Mouse (Mus musculus): Measurements from ENCODE around the gene Tgtp2. TPM values are rescaled to one million over a fixed set of nuclear protein-coding genes. Genes with fewer than 3 reads are reported as not detected.
A peak's percentile ranks its signal among the peaks of the same experiment; 100 is the strongest.

The Tgtp2 gene
- polyA plus RNA-seq, 1 experiment from 2014 or later = 7.1 TPM

GRCm38 (mm10) chr11:49092053-49092586 is 28.1 kb upstream of the Tgtp2 start:
- H3K36me3 ChIP-seq (replicated peaks; ENCODE audit: insufficient read depth, low read length) = peaks cover 16% of the 10 kb centered on the region
- H3K4me3 ChIP-seq (ENCODE audit: low read depth, low read length) = no peak overlapping the region
- H3K4me1 ChIP-seq (ENCODE audit: insufficient read depth) = peaks cover 37% of the 10 kb centered on the region
- ATAC-seq (no peak), DNase-seq (no peak)
- H3K4me2 ChIP-seq (ENCODE audit: low read depth, low read length) = no peak overlapping the region
- no peak overlapping the region for H3K9ac ChIP-seq (replicated peaks)
- no peaks in the 10 kb centered on the region for H3K9me3 ChIP-seq (ENCODE audit: low read length)
- peak overlapping the region; percentile 68 for H3K27ac ChIP-seq (ENCODE audit: low read depth)
- H3K27me3 ChIP-seq (ENCODE audit: insufficient read depth, low read length) = no peaks in the 10 kb centered on the region
- TF ChIP-seq CTCF (IDR thresholded peaks at IDR 0.05; ENCODE audit: low read depth) = no peak
- TF ChIP-seq EP300 (IDR thresholded peaks at IDR 0.05; ENCODE audit: low read depth) = no peak
- WGBS (ENCODE audit: insufficient replicate concordance) = 100% methylated on average over 1 of the region's 1 CpGs

GRCm38 (mm10) chr11:49091171-49091570 is 27.2 kb upstream of the Tgtp2 start:
- Histone ChIP-seq H3K27me3 (ENCODE audit: insufficient read depth, low read length) (no peaks in the 10 kb centered on the region), H3K4me3 (ENCODE audit: low read depth, low read length) (no peak overlapping the region), H3K4me2 (ENCODE audit: low read depth, low read length) (0 out of 2 replicates have a peak overlapping the region, but pooled peaks have one; percentile 20), H3K36me3 (replicated peaks; ENCODE audit: insufficient read depth, low read length) (peaks cover 12% of the 10 kb centered on the region), H3K27ac (ENCODE audit: low read depth) (peak overlapping the region; percentile 75), H3K4me1 (ENCODE audit: insufficient read depth) (peaks cover 45% of the 10 kb centered on the region), H3K9me3 (ENCODE audit: low read length) (no peaks in the 10 kb centered on the region), H3K9ac (replicated peaks) (peak overlapping the region; percentile 36; the same call in 1 of the 2 replicates)
- WGBS (ENCODE audit: insufficient replicate concordance) = 52% methylated on average over 4 of the region's 4 CpGs
- ATAC-seq = peak; percentile 25; the same call in 1 of the 2 replicates
- TF ChIP-seq CTCF (IDR thresholded peaks at IDR 0.05; ENCODE audit: low read depth) (no peak), EP300 (IDR thresholded peaks at IDR 0.05; ENCODE audit: low read depth) (peak; percentile 84)
- DNase-seq = no peak

DNA sequence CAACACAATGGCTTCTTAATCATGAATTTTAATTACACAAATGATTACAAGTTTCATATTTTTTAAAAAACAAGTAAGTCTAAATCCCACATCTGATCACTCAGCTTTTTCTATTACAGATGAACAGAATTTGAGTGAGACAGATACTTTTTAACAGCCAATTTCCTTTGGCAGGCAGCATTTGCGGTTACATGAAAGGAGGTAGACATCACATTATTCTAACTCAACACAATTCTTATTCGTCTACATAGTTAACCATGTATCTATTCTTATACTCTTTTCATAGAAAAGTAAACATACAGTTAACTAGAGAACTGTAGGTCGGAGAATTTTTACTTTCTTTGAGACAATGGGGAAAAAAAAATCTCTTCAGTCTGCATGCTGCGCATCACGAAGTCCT is 26.5 kb upstream of the Tgtp2 start:
- Histone ChIP-seq H3K27ac (ENCODE audit: low read depth) (peak overlapping the region; percentile 75), H3K36me3 (replicated peaks; ENCODE audit: insufficient read depth, low read length) (peaks cover 7% of the 10 kb centered on the region), H3K9ac (replicated peaks) (no peak overlapping the region), H3K4me2 (ENCODE audit: low read depth, low read length) (no peak overlapping the region), H3K4me1 (ENCODE audit: insufficient read depth) (peaks cover 46% of the 10 kb centered on the region), H3K27me3 (ENCODE audit: insufficient read depth, low read length) (no peaks in the 10 kb centered on the region), H3K9me3 (ENCODE audit: low read length) (no peaks in the 10 kb centered on the region), H3K4me3 (ENCODE audit: low read depth, low read length) (no peak overlapping the region)
- 81% methylated on average over 5 of the region's 5 CpGs for WGBS (ENCODE audit: insufficient replicate concordance)
- no peak for DNase-seq
- ATAC-seq = no peak
- TF ChIP-seq CTCF (IDR thresholded peaks at IDR 0.05; ENCODE audit: low read depth) = no peak

DNA sequence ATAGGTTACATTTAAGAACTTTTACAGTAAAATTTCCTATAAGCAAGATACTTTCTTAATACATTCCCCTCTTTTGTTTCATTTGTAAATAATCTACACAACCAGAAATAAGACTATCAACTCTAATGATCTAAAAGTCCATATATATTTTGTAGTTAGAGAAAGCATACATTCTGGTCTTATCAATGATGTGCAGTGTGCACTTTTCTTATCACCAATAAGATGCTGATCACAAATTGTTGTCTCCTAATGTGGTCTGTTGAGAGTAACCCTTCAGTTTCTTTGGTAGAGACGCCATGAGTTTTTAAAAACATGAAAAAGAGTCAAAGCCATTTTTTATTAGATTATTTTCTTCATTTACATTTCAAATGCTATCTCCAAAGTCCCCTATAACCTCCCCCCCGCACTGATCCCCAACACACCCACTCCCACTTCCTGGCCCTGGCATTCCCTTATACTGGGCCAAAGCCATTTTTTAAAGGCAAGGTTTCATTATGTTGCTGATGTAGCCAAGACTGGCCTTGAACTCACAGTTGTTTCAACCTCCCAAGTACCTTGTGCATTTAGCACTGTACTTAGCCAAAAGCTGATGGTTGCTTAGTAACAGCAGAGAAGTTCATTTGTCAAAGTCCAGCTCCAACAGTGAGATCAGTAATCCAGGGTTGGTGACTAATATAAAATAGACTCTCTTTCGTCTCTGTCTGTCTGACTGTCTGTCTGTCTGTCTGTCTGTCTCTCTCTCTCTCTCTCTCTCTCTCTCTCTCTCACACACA is 25.9 kb upstream of the Tgtp2 start:
- Histone ChIP-seq H3K4me1 (ENCODE audit: insufficient read depth) (peaks cover 48% of the 10 kb centered on the region), H3K27me3 (ENCODE audit: insufficient read depth, low read length) (no peaks in the 10 kb centered on the region), H3K9me3 (ENCODE audit: low read length) (no peaks in the 10 kb centered on the region), H3K4me2 (ENCODE audit: low read depth, low read length) (no peak overlapping the region), H3K36me3 (replicated peaks; ENCODE audit: insufficient read depth, low read length) (peaks cover 3% of the 10 kb centered on the region; the same call in 1 of the 2 replicates), H3K9ac (replicated peaks) (no peak overlapping the region), H3K4me3 (ENCODE audit: low read depth, low read length) (no peak overlapping the region), H3K27ac (ENCODE audit: low read depth) (peak overlapping the region; percentile 75)
- WGBS (ENCODE audit: insufficient replicate concordance) = 51% methylated on average over 3 of the region's 3 CpGs
- peak; percentile 10; the same call in 1 of the 2 replicates for ATAC-seq
- no peak for TF ChIP-seq CTCF (IDR thresholded peaks at IDR 0.05; ENCODE audit: low read depth)
- peak; percentile 48; the same call in 1 of the 2 replicates for TF ChIP-seq EP300 (IDR thresholded peaks at IDR 0.05; ENCODE audit: low read depth)
- no peak for DNase-seq

DNA sequence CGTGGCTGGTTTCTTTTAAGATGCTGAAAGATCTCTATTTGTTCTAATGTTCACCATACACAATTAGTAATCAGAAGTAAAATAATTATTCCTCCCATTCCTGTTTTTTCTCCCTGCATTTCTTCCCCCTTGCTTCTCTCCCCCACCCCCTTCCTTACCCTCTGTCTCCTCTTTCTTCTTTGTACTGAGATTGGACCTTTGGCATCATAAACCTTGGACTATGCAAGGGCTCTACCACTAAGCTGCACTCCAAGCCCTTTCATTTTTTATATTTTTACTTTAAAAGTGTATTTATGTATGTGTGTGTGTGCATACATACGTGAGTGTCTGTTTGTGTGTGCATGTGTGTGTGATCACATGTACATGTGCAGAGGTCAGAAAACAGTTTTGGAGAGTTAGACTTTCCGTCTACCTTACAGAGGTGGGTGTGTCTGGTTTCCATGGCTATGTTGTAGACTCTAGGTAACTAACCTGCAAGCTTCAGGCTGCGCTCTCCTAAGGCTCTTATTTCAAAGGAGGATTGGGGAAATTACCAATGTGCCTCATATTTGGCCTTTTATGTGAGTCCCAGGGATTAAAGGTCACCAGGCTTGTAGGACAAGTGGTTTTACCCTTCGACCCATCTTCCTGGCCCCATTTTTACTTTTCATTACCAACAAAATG is 25.1 kb upstream of the Tgtp2 start:
- Histone ChIP-seq H3K4me2 (ENCODE audit: low read depth, low read length) (peak overlapping the region; percentile 76), H3K9ac (replicated peaks) (peak overlapping the region; percentile 59), H3K27ac (ENCODE audit: low read depth) (peak overlapping the region; percentile 98), H3K27me3 (ENCODE audit: insufficient read depth, low read length) (no peaks in the 10 kb centered on the region), H3K4me3 (ENCODE audit: low read depth, low read length) (0 out of 2 replicates have a peak overlapping the region, but pooled peaks have one; percentile 44), H3K4me1 (ENCODE audit: insufficient read depth) (peaks cover 54% of the 10 kb centered on the region), H3K36me3 (replicated peaks; ENCODE audit: insufficient read depth, low read length) (peaks cover 2% of the 10 kb centered on the region; the same call in 1 of the 2 replicates), H3K9me3 (ENCODE audit: low read length) (no peaks in the 10 kb centered on the region)
- 70% methylated on average over 5 of the region's 5 CpGs for WGBS (ENCODE audit: insufficient replicate concordance)
- no peak for DNase-seq
- no peak for ATAC-seq
- TF ChIP-seq CTCF (IDR thresholded peaks at IDR 0.05; ENCODE audit: low read depth) (no peak), EP300 (IDR thresholded peaks at IDR 0.05; ENCODE audit: low read depth) (no peak)

All from liver, postnatal 0 days (tissue).